Mouse (Mus musculus): ENCODE results near the gene Oxnad1. TPM values are rescaled to one million over a fixed set of nuclear protein-coding genes. Genes with fewer than 3 reads are reported as not detected.
"Not testable (repeated sequence)": the region's sequence is repeated elsewhere in the genome, so short reads cannot be mapped to it uniquely, and the experiment has no call there.

Gene Oxnad1
- polyA plus RNA-seq, 1 experiment from 2014 or later, result 19.9 TPM

DNA sequence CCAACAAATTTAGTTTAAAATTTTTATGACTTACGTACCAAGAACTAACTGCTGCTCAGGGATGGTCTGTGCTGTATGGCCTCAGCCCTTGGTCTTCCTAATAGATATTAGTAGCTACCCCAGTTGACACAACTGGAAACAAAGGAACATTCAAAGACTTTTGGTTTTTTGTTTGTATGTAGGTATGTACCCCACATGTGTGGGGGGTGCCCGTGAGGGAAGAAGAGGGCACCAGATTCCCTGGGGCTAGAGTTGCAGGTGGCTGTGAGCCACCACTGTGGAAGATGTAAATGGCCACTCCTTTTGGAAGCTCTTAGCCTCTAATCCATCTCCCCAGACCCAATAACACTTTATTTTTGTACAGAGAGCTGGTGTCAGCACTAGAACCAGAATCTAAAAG is 1.7 kb upstream of the Oxnad1 start:
- Histone ChIP-seq H3K9ac (ENCODE audit: low read depth, low read length) (no peak overlapping the region), H3K36me3 (ENCODE audit: control insufficient read depth, insufficient read depth, low read length) (peaks cover 20% of the 10 kb centered on the region), H3K27ac (ENCODE audit: low read length) (no peak overlapping the region), H3K9me3 (replicated peaks; ENCODE audit: control insufficient read depth, low read length, poor library complexity, severe bottlenecking) (no peaks in the 10 kb centered on the region), H3K4me1 (ENCODE audit: control insufficient read depth, insufficient read depth, low read length) (peaks cover 18% of the 10 kb centered on the region), H3K4me3 (ENCODE audit: low read depth, low read length) (no peak overlapping the region), H3K4me2 (ENCODE audit: low read length) (no peak overlapping the region), H3K27me3 (ENCODE audit: control insufficient read depth, insufficient read depth, low read depth, low read length) (no peaks in the 10 kb centered on the region)
- 92% methylated on average over 2 of the region's 2 CpGs for WGBS
- ATAC-seq, result no peak

- H3K9ac ChIP-seq (ENCODE audit: low read depth, low read length), result peak within 1 kb of the TSS; percentile 76
- no peaks in the 10 kb centered on the region for H3K27me3 ChIP-seq (ENCODE audit: control insufficient read depth, insufficient read depth, low read depth, low read length)
- H3K9me3 ChIP-seq (replicated peaks; ENCODE audit: control insufficient read depth, low read length, poor library complexity, severe bottlenecking), result no peaks in the 10 kb centered on the region
- peaks cover 18% of the 10 kb centered on the region for H3K4me1 ChIP-seq (ENCODE audit: control insufficient read depth, insufficient read depth, low read length)
- peak within 1 kb of the TSS; percentile 91 for H3K4me2 ChIP-seq (ENCODE audit: low read length)
- WGBS, result under 1% methylated on average over 43 of the region's 43 CpGs
- peak within 1 kb of the TSS; percentile 60 for H3K4me3 ChIP-seq (ENCODE audit: low read depth, low read length)
- peak within 1 kb of the TSS; percentile 89 for H3K27ac ChIP-seq (ENCODE audit: low read length)
- peaks cover 18% of the 10 kb centered on the region for H3K36me3 ChIP-seq (ENCODE audit: control insufficient read depth, insufficient read depth, low read length)
- ATAC-seq, result peak; percentile 98
Observed at GRCm38 (mm10) chr14:32085486-32086201, 470 bp downstream of the Oxnad1 start, which contains the start of gene Dph3. Dph3 (minus strand) TSS chr14:32085729.

DNA sequence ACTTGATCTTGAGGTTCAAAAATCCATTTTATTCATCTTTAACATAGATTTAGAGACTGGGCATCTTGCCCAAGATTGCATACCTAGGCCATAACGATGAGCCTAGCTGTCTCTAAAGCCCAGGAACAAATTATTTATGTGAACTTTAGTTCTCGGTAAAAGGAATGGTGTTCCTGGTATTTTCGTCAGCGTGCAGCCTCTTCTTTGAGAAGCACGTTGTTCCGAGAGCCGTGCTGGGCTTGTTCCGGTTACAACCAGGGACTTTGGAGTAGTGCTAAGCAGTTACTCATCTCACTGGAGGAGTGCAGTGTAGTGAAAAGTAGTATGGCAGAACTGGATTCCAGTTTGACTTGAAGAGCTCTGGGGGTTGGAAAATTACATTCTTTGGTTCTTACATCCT is 1.1 kb downstream of the Oxnad1 start:
- WGBS, result 25% methylated on average over 8 of the region's 8 CpGs
- H3K9ac ChIP-seq (ENCODE audit: low read depth, low read length), result peak overlapping the region; percentile 76
- H3K36me3 ChIP-seq (ENCODE audit: control insufficient read depth, insufficient read depth, low read length), result peaks cover 12% of the 10 kb centered on the region
- H3K27me3 ChIP-seq (ENCODE audit: control insufficient read depth, insufficient read depth, low read depth, low read length), result no peaks in the 10 kb centered on the region
- H3K4me1 ChIP-seq (ENCODE audit: control insufficient read depth, insufficient read depth, low read length), result peaks cover 18% of the 10 kb centered on the region
- no peaks in the 10 kb centered on the region for H3K9me3 ChIP-seq (replicated peaks; ENCODE audit: control insufficient read depth, low read length, poor library complexity, severe bottlenecking)
- ATAC-seq, result no peak
- peak overlapping the region; percentile 76 for H3K27ac ChIP-seq (ENCODE audit: low read length)
- H3K4me3 ChIP-seq (ENCODE audit: low read depth, low read length), result peak overlapping the region; percentile 60
- H3K4me2 ChIP-seq (ENCODE audit: low read length), result peak overlapping the region; percentile 73

GRCm38 (mm10) chr14:32087584-32088248 is 2.5 kb downstream of the Oxnad1 start:
- H3K27me3 ChIP-seq (ENCODE audit: control insufficient read depth, insufficient read depth, low read depth, low read length); H3K9me3 ChIP-seq (replicated peaks; ENCODE audit: control insufficient read depth, low read length, poor library complexity, severe bottlenecking); ATAC-seq; H3K9ac ChIP-seq (ENCODE audit: low read depth, low read length); H3K36me3 ChIP-seq (ENCODE audit: control insufficient read depth, insufficient read depth, low read length); H3K4me2 ChIP-seq (ENCODE audit: low read length); H3K27ac ChIP-seq (ENCODE audit: low read length); H3K4me3 ChIP-seq (ENCODE audit: low read depth, low read length): not testable (repeated sequence)
- H3K4me1 ChIP-seq (ENCODE audit: control insufficient read depth, insufficient read depth, low read length), result peaks cover 18% of the 10 kb centered on the region
- 94% methylated on average over 7 of the region's 7 CpGs for WGBS

GRCm38 (mm10) chr14:32091124-32091523 is 6.0 kb downstream of the Oxnad1 start:
- Histone ChIP-seq H3K4me1 (ENCODE audit: control insufficient read depth, insufficient read depth, low read length) (peaks cover 10% of the 10 kb centered on the region), H3K27me3 (ENCODE audit: control insufficient read depth, insufficient read depth, low read depth, low read length) (no peaks in the 10 kb centered on the region), H3K9ac (ENCODE audit: low read depth, low read length) (no peak overlapping the region), H3K27ac (ENCODE audit: low read length) (no peak overlapping the region), H3K4me3 (ENCODE audit: low read depth, low read length) (no peak overlapping the region), H3K4me2 (ENCODE audit: low read length) (no peak overlapping the region), H3K36me3 (ENCODE audit: control insufficient read depth, insufficient read depth, low read length) (peaks cover 6% of the 10 kb centered on the region; the same call in 1 of the 2 replicates), H3K9me3 (replicated peaks; ENCODE audit: control insufficient read depth, low read length, poor library complexity, severe bottlenecking) (no peaks in the 10 kb centered on the region)
- WGBS, result 90% methylated on average over 4 of the region's 4 CpGs
- no peak for ATAC-seq

GRCm38 (mm10) chr14:32091704-32092103 is 6.5 kb downstream of the Oxnad1 start:
- Histone ChIP-seq H3K27ac (ENCODE audit: low read length) (no peak overlapping the region), H3K36me3 (ENCODE audit: control insufficient read depth, insufficient read depth, low read length) (peaks cover 9% of the 10 kb centered on the region; the same call in 1 of the 2 replicates), H3K27me3 (ENCODE audit: control insufficient read depth, insufficient read depth, low read depth, low read length) (no peaks in the 10 kb centered on the region), H3K9ac (ENCODE audit: low read depth, low read length) (no peak overlapping the region), H3K4me1 (ENCODE audit: control insufficient read depth, insufficient read depth, low read length) (peaks cover 4% of the 10 kb centered on the region), H3K4me3 (ENCODE audit: low read depth, low read length) (no peak overlapping the region), H3K4me2 (ENCODE audit: low read length) (no peak overlapping the region), H3K9me3 (replicated peaks; ENCODE audit: control insufficient read depth, low read length, poor library complexity, severe bottlenecking) (no peaks in the 10 kb centered on the region)
- WGBS, result 88% methylated on average over 4 of the region's 4 CpGs
- ATAC-seq, result no peak

GRCm38 (mm10) chr14:32093018-32093417 is 7.8 kb downstream of the Oxnad1 start:
- Histone ChIP-seq H3K27ac (ENCODE audit: low read length) (no peak overlapping the region), H3K9me3 (replicated peaks; ENCODE audit: control insufficient read depth, low read length, poor library complexity, severe bottlenecking) (no peaks in the 10 kb centered on the region), H3K4me3 (ENCODE audit: low read depth, low read length) (no peak overlapping the region), H3K36me3 (ENCODE audit: control insufficient read depth, insufficient read depth, low read length) (peaks cover 9% of the 10 kb centered on the region), H3K4me2 (ENCODE audit: low read length) (no peak overlapping the region), H3K9ac (ENCODE audit: low read depth, low read length) (no peak overlapping the region), H3K27me3 (ENCODE audit: control insufficient read depth, insufficient read depth, low read depth, low read length) (no peaks in the 10 kb centered on the region), H3K4me1 (ENCODE audit: control insufficient read depth, insufficient read depth, low read length) (no peaks in the 10 kb centered on the region)
- ATAC-seq, result no peak
- WGBS, result 94% methylated on average over 1 of the region's 1 CpGs

GRCm38 (mm10) chr14:32093500-32094117 is 8.4 kb downstream of the Oxnad1 start:
- Histone ChIP-seq H3K9me3 (replicated peaks; ENCODE audit: control insufficient read depth, low read length, poor library complexity, severe bottlenecking) (no peaks in the 10 kb centered on the region), H3K4me3 (ENCODE audit: low read depth, low read length) (no peak overlapping the region), H3K27ac (ENCODE audit: low read length) (no peak overlapping the region), H3K4me1 (ENCODE audit: control insufficient read depth, insufficient read depth, low read length) (no peaks in the 10 kb centered on the region), H3K4me2 (ENCODE audit: low read length) (no peak overlapping the region), H3K9ac (ENCODE audit: low read depth, low read length) (no peak overlapping the region), H3K36me3 (ENCODE audit: control insufficient read depth, insufficient read depth, low read length) (peaks cover 9% of the 10 kb centered on the region), H3K27me3 (ENCODE audit: control insufficient read depth, insufficient read depth, low read depth, low read length) (no peaks in the 10 kb centered on the region)
- 93% methylated on average over 11 of the region's 11 CpGs for WGBS
- ATAC-seq, result no peak

DNA sequence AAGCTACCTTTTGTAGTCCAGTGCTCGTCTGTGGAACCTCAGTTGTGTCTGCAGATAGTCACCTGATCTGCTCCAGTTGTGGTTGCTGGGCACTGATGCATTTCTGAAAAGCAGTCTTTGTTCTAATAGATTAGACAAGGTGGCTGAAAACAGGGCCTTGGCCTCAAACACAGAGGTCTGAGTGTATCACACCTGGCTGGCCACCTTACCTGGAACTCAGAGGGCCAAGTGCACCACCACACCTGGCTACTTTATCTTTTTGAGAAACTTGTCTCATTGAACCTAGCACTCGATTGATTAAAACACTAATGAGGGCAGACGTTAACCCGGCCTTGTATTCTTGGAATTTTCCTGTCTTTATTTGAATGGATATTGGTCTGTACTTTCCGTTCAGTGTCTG is 10.5 kb downstream of the Oxnad1 start:
- Histone ChIP-seq H3K27me3 (ENCODE audit: control insufficient read depth, insufficient read depth, low read depth, low read length) (no peaks in the 10 kb centered on the region), H3K36me3 (ENCODE audit: control insufficient read depth, insufficient read depth, low read length) (peaks cover 21% of the 10 kb centered on the region), H3K9me3 (replicated peaks; ENCODE audit: control insufficient read depth, low read length, poor library complexity, severe bottlenecking) (no peaks in the 10 kb centered on the region), H3K27ac (ENCODE audit: low read length) (no peak overlapping the region), H3K4me2 (ENCODE audit: low read length) (no peak overlapping the region), H3K4me1 (ENCODE audit: control insufficient read depth, insufficient read depth, low read length) (no peaks in the 10 kb centered on the region), H3K9ac (ENCODE audit: low read depth, low read length) (no peak overlapping the region), H3K4me3 (ENCODE audit: low read depth, low read length) (no peak overlapping the region)
- 93% methylated on average over 5 of the region's 5 CpGs for WGBS
- no peak for ATAC-seq
